Mouse (Mus musculus) heart, embryonic 14.5 days (tissue): ENCODE measurements around the gene Gm11042. TPM values are rescaled to one million over a fixed set of nuclear protein-coding genes. Genes with fewer than 3 reads are reported as not detected.

Experiments used
- ATAC-seq: fragments of 200-750 bp; cut with Nextera tagmentation; 2 replicates; pipeline ENCODE4 v1.8.0; 2017; ENCODE audit warnings: low read depth, moderate TSS enrichment; ENCODE audit not compliant: insufficient number of reproducible peaks, insufficient read depth, low FRiP score
- H3K27ac ChIP-seq, 2 experiments: fragments of 200-500 bp in 1 of 2; fragments of 300-500 bp in 1 of 2; sonication (generic) in 1 of 2; replicated peaks in 1 of 2; 2 replicates each; pipeline ENCODE4 v1.5.1; 2012 to 2014; ENCODE audit warnings: low read depth in 2 of 2, low read length in 2 of 2, control low read depth in 1 of 2, mild to moderate bottlenecking in 1 of 2, mixed read lengths in 1 of 2; ENCODE audit not compliant: control insufficient read depth in 1 of 2, insufficient read depth in 1 of 2
- H3K27me3 ChIP-seq: fragments of 300-500 bp; sonication (generic); 2 replicates; pipeline ENCODE4 v1.6.1; 2014; ENCODE audit warnings: mild to moderate bottlenecking, low read length, control low read depth; ENCODE audit not compliant: control insufficient read depth, insufficient read depth
- H3K36me3 ChIP-seq: fragments of 300-500 bp; sonication (generic); 2 replicates; pipeline ENCODE4 v1.6.1; 2014; ENCODE audit warnings: mild to moderate bottlenecking, control low read depth, low read length, mixed read lengths; ENCODE audit not compliant: control insufficient read depth, insufficient read depth
- H3K4me1 ChIP-seq, 2 experiments: fragments of 200-500 bp in 1 of 2; fragments of 300-500 bp in 1 of 2; sonication (generic) in 1 of 2; 2 replicates each; pipeline ENCODE4 v1.6.1; 2012 to 2014; ENCODE audit warnings: low read length in 2 of 2, control low read depth in 1 of 2, mixed read lengths in 1 of 2; ENCODE audit not compliant: control insufficient read depth in 2 of 2, insufficient read depth in 2 of 2
- H3K4me2 ChIP-seq: fragments of 300-500 bp; sonication (generic); 2 replicates; pipeline ENCODE4 v1.6.1; 2014; ENCODE audit warnings: mild to moderate bottlenecking, low read length
- H3K4me3 ChIP-seq, 2 experiments: fragments of 200-500 bp in 1 of 2; fragments of 300-500 bp in 1 of 2; sonication (generic) in 1 of 2; 2 replicates each; pipeline ENCODE4 v1.5.1; 2012 to 2014; ENCODE audit warnings: low read length in 2 of 2, mild to moderate bottlenecking in 2 of 2, control low read depth in 1 of 2, low read depth in 1 of 2, moderate library complexity in 1 of 2; ENCODE audit not compliant: control insufficient read depth in 1 of 2, insufficient read depth in 1 of 2
- H3K9ac ChIP-seq: fragments of 300-500 bp; sonication (generic); 2 replicates; pipeline ENCODE4 v1.6.1; 2014; ENCODE audit warnings: mild to moderate bottlenecking, low read length
- H3K9me3 ChIP-seq: fragments of 300-500 bp; sonication (generic); 2 replicates; pipeline ENCODE4 v1.6.1; 2016; ENCODE audit warnings: low read length, control low read depth; ENCODE audit not compliant: control insufficient read depth
- WGBS: fragments of 180-500 bp; shearing (Covaris S2); extraction: QIAGEN DNeasy Blood & Tissue Kit; methylation state at CpG from one replicate; pipeline ENCODE4 v1.1.7; 2014; 5-methylcytosine and 5-hydroxymethylcytosine counted together
- polyA plus RNA-seq: library from polyadenylated mRNA; unstranded; fragments of >200 nt; fragmentation: Nextera tagmentation; extraction: Ambion mirVana; gene quantifications from 2 replicates; pipeline ENCODE4 v1.2.1, GENCODE M21; 2014

Gene Gm11042
- polyA plus RNA-seq, 1 experiment from 2014 or later: not detected

DNA sequence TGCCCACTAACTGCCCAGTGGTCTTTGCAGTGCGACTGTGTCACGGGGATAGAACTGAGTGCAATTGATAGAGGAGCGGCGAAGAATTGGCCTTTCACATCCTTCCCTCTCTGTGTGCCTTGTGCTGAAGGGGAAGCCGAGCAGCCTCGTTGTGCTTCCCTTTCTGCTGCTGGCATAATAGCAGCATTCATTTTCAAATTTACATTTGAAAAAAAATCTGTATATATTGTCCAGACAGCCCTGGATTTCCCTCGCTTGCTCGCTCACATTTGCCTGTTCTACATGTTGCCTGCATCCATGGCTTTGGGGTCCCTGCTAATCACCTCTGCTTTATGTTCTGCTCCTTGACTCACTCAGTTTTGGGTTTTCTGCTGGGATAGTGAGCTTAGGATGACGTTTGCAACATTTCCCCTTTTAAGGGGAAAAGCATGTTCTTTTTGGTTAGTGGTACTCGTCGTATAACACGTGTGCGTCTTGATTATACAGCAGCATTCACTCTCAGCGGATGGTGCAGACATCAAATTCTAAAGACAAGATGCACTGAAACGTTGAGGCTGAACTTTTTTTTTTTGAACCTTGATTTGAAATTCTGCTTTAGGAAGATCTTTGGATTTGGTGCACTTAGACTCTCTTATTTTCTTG lies 47.4 kb downstream of the Gm11042 start:
- no peak for ATAC-seq
- Histone ChIP-seq H3K4me2 (no peak overlapping the region), H3K27me3 (no peaks in the 10 kb centered on the region), H3K4me3 (no peak overlapping the region), H3K36me3 (no peaks in the 10 kb centered on the region), H3K4me1 (no peaks in the 10 kb centered on the region), H3K9ac (no peak overlapping the region), H3K27ac (no peak overlapping the region), H3K9me3 (no peaks in the 10 kb centered on the region)
- 87% methylated on average over 15 of the region's 15 CpGs for whole genome bisulfite sequencing

DNA sequence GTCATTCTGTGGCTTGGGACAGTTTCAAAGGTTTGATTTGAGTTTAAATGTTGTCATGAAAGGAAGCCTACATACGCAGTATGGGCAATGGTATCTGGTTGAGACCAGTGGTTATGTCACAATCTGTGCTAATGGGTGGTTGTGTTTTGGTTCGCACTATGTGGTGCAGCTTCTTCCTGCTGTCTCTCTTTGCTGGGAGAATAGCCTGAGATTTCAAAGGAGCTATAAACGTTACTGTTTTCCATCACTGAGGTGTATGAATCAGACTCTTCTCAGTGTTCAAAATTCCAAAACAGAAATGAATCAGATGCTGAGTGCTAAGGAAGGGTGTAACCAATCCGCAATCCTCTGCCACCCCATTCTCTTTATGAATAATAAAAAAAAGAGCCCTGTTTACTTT lies 49.1 kb downstream of the Gm11042 start:
- ATAC-seq: no peak
- no peaks in the 10 kb centered on the region for H3K27me3 ChIP-seq
- H3K36me3 ChIP-seq: no peaks in the 10 kb centered on the region
- H3K9me3 ChIP-seq: no peaks in the 10 kb centered on the region
- no peak overlapping the region for H3K4me3 ChIP-seq
- H3K9ac ChIP-seq: no peak overlapping the region
- H3K4me1 ChIP-seq: no peaks in the 10 kb centered on the region
- no peak overlapping the region for H3K4me2 ChIP-seq
- no peak overlapping the region for H3K27ac ChIP-seq
- 86% methylated on average over 4 of the region's 4 CpGs for WGBS
